Mouse (Mus musculus): Measurements from ENCODE around the gene Prkab1.

GRCm38 (mm10) chr5:116042241-116042640 lies 17.9 kb upstream of the Prkab1 start:
- no peak for TF ChIP-seq POLR2A (IDR thresholded peaks at IDR 0.05; ENCODE audit: low read depth, low read length)
- no peak for TF ChIP-seq CTCF (conservative IDR thresholded peaks at IDR 0.05; ENCODE audit: insufficient read depth, insufficient read length, low read depth, low read length)

Data from kidney, adult 2 months (tissue).